12 mouse cellular contexts compared by ENCODE assay signal in the genomic region with DNA sequence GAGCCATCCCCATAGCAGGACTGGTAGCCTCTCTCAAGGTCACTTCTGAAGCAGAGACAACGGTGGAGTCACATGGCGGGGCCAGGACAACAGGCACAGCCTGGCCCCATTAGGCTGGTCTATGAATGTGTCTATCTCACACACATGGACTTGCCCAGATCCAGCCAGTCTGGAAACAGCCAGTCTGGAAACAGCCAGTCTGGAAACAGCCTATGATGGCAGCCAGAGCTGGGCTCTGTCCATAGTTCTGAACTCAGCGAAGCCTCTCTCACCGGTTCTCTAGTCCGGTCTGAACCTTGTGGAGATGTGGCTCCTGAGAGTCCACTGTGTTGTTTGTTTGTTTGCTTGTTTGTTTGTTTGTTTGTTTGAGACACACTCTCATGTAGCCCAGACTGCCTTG. TPM values are rescaled to one million over a fixed set of nuclear protein-coding genes. Genes with fewer than 3 reads are reported as not detected.
DNase-seq lines count a peak whose midpoint lies in the region; ATAC-seq and TF ChIP-seq lines count a peak whose summit lies in the region.
"Had no signal": no experiment of that assay in that cellular context is flagged by ENCODE, and none has a peak within 500 bp of the region (broad histone marks: within the 10 kb centered on the region; RNA-seq: fewer than 3 reads in every experiment).

No protein-coding gene starts in this region.

- no peaks in the 10 kb centered on the region for H3K36me3 ChIP-seq in midbrain, embryonic 11.5 days (ENCODE audit: control insufficient read depth, insufficient read depth, low read length)
- no peaks in the 10 kb centered on the region for H3K36me3 ChIP-seq in midbrain, postnatal 0 days (ENCODE audit: insufficient read depth, low read length)
- H3K36me3 ChIP-seq in kidney, embryonic 16.5 days (ENCODE audit: insufficient read depth, low read length), result no peaks in the 10 kb centered on the region

- no peaks in the 10 kb centered on the region for H3K27me3 ChIP-seq in midbrain, embryonic 11.5 days (ENCODE audit: control insufficient read depth, insufficient read depth, low read length)
- no peaks in the 10 kb centered on the region; the same call in 1 of the 2 replicates for H3K27me3 ChIP-seq in midbrain, postnatal 0 days (ENCODE audit: insufficient read depth, low read length)
- no peaks in the 10 kb centered on the region for H3K27me3 ChIP-seq in kidney, embryonic 16.5 days (ENCODE audit: insufficient read depth, low read length)

- no peak overlapping the region for H3K27ac ChIP-seq in midbrain, embryonic 11.5 days (ENCODE audit: low read depth, low read length)
- H3K27ac ChIP-seq in midbrain, postnatal 0 days (ENCODE audit: low read depth, low read length), result no peak overlapping the region
- H3K27ac ChIP-seq in kidney, embryonic 16.5 days (ENCODE audit: low read length), result no peak overlapping the region
- H3K27ac ChIP-seq: heart, adult 2 months had no signal

- no peak for TF ChIP-seq CTCF in midbrain, postnatal 0 days (IDR thresholded peaks at IDR 0.05)

- 59% methylated on average over 5 of the region's 5 CpGs for WGBS in midbrain, embryonic 11.5 days
- WGBS in midbrain, postnatal 0 days, result 59% methylated on average over 5 of the region's 5 CpGs
- 38% methylated on average over 5 of the region's 5 CpGs for WGBS in kidney, embryonic 16.5 days

- ATAC-seq in midbrain, embryonic 11.5 days (ENCODE audit: low FRiP score), result no peak
- no peak for ATAC-seq in midbrain, postnatal 0 days (ENCODE audit: low FRiP score)
- 0 out of 2 replicates have a peak, but pooled peaks have one; percentile 36 for ATAC-seq in kidney, embryonic 16.5 days (ENCODE audit: low FRiP score, low TSS enrichment)

- H3K4me2 ChIP-seq in midbrain, embryonic 11.5 days, result no peak overlapping the region
- H3K4me2 ChIP-seq in midbrain, postnatal 0 days (ENCODE audit: low read depth, low read length, poor library complexity, severe bottlenecking), result no peak overlapping the region
- no peak overlapping the region for H3K4me2 ChIP-seq in kidney, embryonic 16.5 days (replicated peaks; ENCODE audit: low read depth, low read length)

- peaks cover 3% of the 10 kb centered on the region; the same call in 1 of the 2 replicates for H3K4me1 ChIP-seq in midbrain, embryonic 11.5 days (ENCODE audit: control insufficient read depth, insufficient read depth, low read length)
- H3K4me1 ChIP-seq in midbrain, postnatal 0 days (ENCODE audit: insufficient read depth, low read length), result no peaks in the 10 kb centered on the region
- H3K4me1 ChIP-seq in kidney, embryonic 16.5 days (ENCODE audit: insufficient read depth, low read length), result no peaks in the 10 kb centered on the region

- H3K4me3 ChIP-seq in midbrain, embryonic 11.5 days (ENCODE audit: low read depth, low read length), result no peak overlapping the region
- no peak overlapping the region for H3K4me3 ChIP-seq in midbrain, postnatal 0 days (ENCODE audit: low read depth, low read length)
- no peak overlapping the region for H3K4me3 ChIP-seq in kidney, embryonic 16.5 days (ENCODE audit: low read length)
- H3K4me3 ChIP-seq: heart, adult 2 months had no signal

- H3K9ac ChIP-seq in midbrain, embryonic 11.5 days (ENCODE audit: low read length), result no peak overlapping the region
- H3K9ac ChIP-seq in midbrain, postnatal 0 days (replicated peaks; ENCODE audit: low read length, poor library complexity, severe bottlenecking), result no peak overlapping the region
- no peak overlapping the region for H3K9ac ChIP-seq in kidney, embryonic 16.5 days (replicated peaks; ENCODE audit: low read length)

- H3K9me3 ChIP-seq in midbrain, embryonic 11.5 days (ENCODE audit: control insufficient read depth, low read length), result no peaks in the 10 kb centered on the region
- no peaks in the 10 kb centered on the region for H3K9me3 ChIP-seq in midbrain, postnatal 0 days (ENCODE audit: low read length)
- no peaks in the 10 kb centered on the region for H3K9me3 ChIP-seq in kidney, embryonic 16.5 days (ENCODE audit: low read length)

- peak; percentile 26 to 60 for DNase-seq in adrenal gland, adult (ENCODE audit: inconsistent age in 2 of 2, low spot score in 1 of 2)
- DNase-seq in adrenal gland, postnatal 25 days, result no peak
- peak; percentile 49 for DNase-seq in midbrain, embryonic 11.5 days (ENCODE audit: low spot score, missing footprints)
- DNase-seq in midbrain, postnatal 0 days (ENCODE audit: low spot score), result no peak
- peak; percentile 33 for DNase-seq in yolk sac, embryonic 10.5 days (ENCODE audit: low spot score)
- DNase-seq in left cerebral cortex, adult 8-10 months (ENCODE audit: low spot score in 2 of 2), result no peak
- no peak for DNase-seq in layer of hippocampus, adult 9-10 months (ENCODE audit: low spot score)
- DNase-seq: cerebellum, adult 11 months; heart, adult 2 months had no signal

RNA-seq across cellular contexts. Expression of a gene that starts 23.4 kb away (rescaled TPM):
- total RNA-seq in adrenal gland, postnatal 25 days (2021), result 11.9 and 14.5 TPM in 2 replicates
- 57.2 and 61.8 TPM in 2 replicates for polyA plus RNA-seq in midbrain, embryonic 11.5 days (2014; fragmentation: Nextera tagmentation; extraction: Ambion mirVana)
- total RNA-seq in midbrain, postnatal 0 days (2014; rRNA removed), result 4.6 and 6.9 TPM in 2 replicates
- 7.6 and 8.1 TPM in 2 replicates for polyA plus RNA-seq in midbrain, postnatal 0 days (2015; fragmentation: Nextera tagmentation; extraction: Ambion mirVana)
- polyA plus RNA-seq in kidney, embryonic 16.5 days (2015; fragmentation: Nextera tagmentation; extraction: Ambion mirVana), result 28.7 and 31.7 TPM in 2 replicates
- total RNA-seq in left cerebral cortex, adult 8-10 months (2022), result 1 to 10 TPM; 4.2 to 8.9 (median 6.4) TPM

RNA-seq across cellular contexts. Expression of a gene that starts 31.3 kb away (rescaled TPM):
- total RNA-seq in adrenal gland, postnatal 25 days (2021), result 2.4 and 7.8 TPM in 2 replicates
- 0.18 TPM in 2 replicates for polyA plus RNA-seq in midbrain, embryonic 11.5 days (2014; fragmentation: Nextera tagmentation; extraction: Ambion mirVana)
- total RNA-seq in midbrain, postnatal 0 days (2014; rRNA removed), result 44.6 and 52.1 TPM in 2 replicates
- 10.2 and 10.7 TPM in 2 replicates for polyA plus RNA-seq in midbrain, postnatal 0 days (2015; fragmentation: Nextera tagmentation; extraction: Ambion mirVana)
- 0.03 and 0.07 TPM in 2 replicates for polyA plus RNA-seq in kidney, embryonic 16.5 days (2015; fragmentation: Nextera tagmentation; extraction: Ambion mirVana)
- 100 to 1,000 TPM; 136 to 151 (median 145) TPM for total RNA-seq in left cerebral cortex, adult 8-10 months (2022)
- total RNA-seq: liver, adult 2 months; megakaryocyte-erythroid progenitor cell, adult 5-6 weeks had no signal
- polyA plus RNA-seq: liver, adult 2 months had no signal

RNA-seq across cellular contexts. Expression of a gene that starts 53.0 kb away (rescaled TPM):
- total RNA-seq in adrenal gland, postnatal 25 days (2021), result 6.5 and 7.0 TPM in 2 replicates
- 1.3 and 1.5 TPM in 2 replicates for polyA plus RNA-seq in midbrain, embryonic 11.5 days (2014; fragmentation: Nextera tagmentation; extraction: Ambion mirVana)
- total RNA-seq in midbrain, postnatal 0 days (2014; rRNA removed), result 0.71 and 1.6 TPM in 2 replicates
- polyA plus RNA-seq in midbrain, postnatal 0 days (2015; fragmentation: Nextera tagmentation; extraction: Ambion mirVana), result 2.2 and 2.5 TPM in 2 replicates
- 9.9 and 10.6 TPM in 2 replicates for polyA plus RNA-seq in kidney, embryonic 16.5 days (2015; fragmentation: Nextera tagmentation; extraction: Ambion mirVana)
- total RNA-seq in left cerebral cortex, adult 8-10 months (2022), result 1 to 10 TPM; 4.9 to 5.4 (median 5.0) TPM
- total RNA-seq: megakaryocyte-erythroid progenitor cell, adult 5-6 weeks had no signal

Comparison
In these comparisons a context has a peak if more than half of its experiments do, and no peak if none do; other contexts are left out.
1. DNase-seq: peak in adrenal gland, adult (2 of 2), midbrain, embryonic 11.5 days (single experiment) and yolk sac, embryonic 10.5 days (single experiment); none in adrenal gland, postnatal 25 days (single experiment), midbrain, postnatal 0 days (single experiment), left cerebral cortex, adult 8-10 months (0 of 2) and layer of hippocampus, adult 9-10 months (single experiment).